In genomic region chr4:128878901-128879491, GRCm38 (mm10) we compare ENCODE assay signal across 14 mouse cellular contexts. TPM values are rescaled to one million over a fixed set of nuclear protein-coding genes. Genes with fewer than 3 reads are reported as not detected.
DNase-seq lines count a peak whose midpoint lies in the region; ATAC-seq and TF ChIP-seq lines count a peak whose summit lies in the region.
"Had no signal": no experiment of that assay in that cellular context is flagged by ENCODE, and none has a peak within 500 bp of the region (broad histone marks: within the 10 kb centered on the region; RNA-seq: fewer than 3 reads in every experiment).

No protein-coding gene starts in this region.

- peaks cover 47% of the 10 kb centered on the region for H3K4me1 ChIP-seq in hindbrain, embryonic 10.5 days (replicated peaks)
- peaks cover 18% of the 10 kb centered on the region for H3K4me1 ChIP-seq in hindbrain, postnatal 0 days (ENCODE audit: insufficient read depth, low read length)
- peaks cover 16% of the 10 kb centered on the region for H3K4me1 ChIP-seq in embryonic facial prominence, embryonic 14.5 days (ENCODE audit: control insufficient read depth, insufficient read depth, low read length)
- peaks cover 27% of the 10 kb centered on the region for H3K4me1 ChIP-seq in limb, embryonic 14.5 days (ENCODE audit: control insufficient read depth, insufficient read depth, low read length)

- WGBS in hindbrain, embryonic 10.5 days = 11% methylated on average over 13 of the region's 13 CpGs
- WGBS in hindbrain, postnatal 0 days = 13% methylated on average over 13 of the region's 13 CpGs
- 6% methylated on average over 13 of the region's 13 CpGs for WGBS in embryonic facial prominence, embryonic 14.5 days
- WGBS in limb, embryonic 14.5 days = 4% methylated on average over 13 of the region's 13 CpGs

- H3K4me2 ChIP-seq in hindbrain, postnatal 0 days (ENCODE audit: low read depth, low read length) = no peak overlapping the region
- H3K4me2 ChIP-seq in embryonic facial prominence, embryonic 14.5 days (ENCODE audit: low read depth, low read length) = peak overlapping the region; percentile 30
- H3K4me2 ChIP-seq in limb, embryonic 14.5 days (replicated peaks; ENCODE audit: low read depth, low read length, severe bottlenecking) = peak overlapping the region; percentile 29

- TF ChIP-seq POLR2A in limb, embryonic 14.5 days (IDR thresholded peaks at IDR 0.05; ENCODE audit: borderline replicate concordance, extremely low read depth, insufficient read depth, insufficient read length) = no peak

- ATAC-seq in hindbrain, postnatal 0 days = no peak
- ATAC-seq in embryonic facial prominence, embryonic 14.5 days (ENCODE audit: low read depth) = peak; percentile 60
- ATAC-seq in limb, embryonic 14.5 days (ENCODE audit: low FRiP score, low read depth) = peak; percentile 69; the same call in 1 of the 2 replicates
- ATAC-seq: Patski had no signal

- no peak overlapping the region; the same call in 1 of the 2 replicates for H3K9ac ChIP-seq in hindbrain, postnatal 0 days (replicated peaks; ENCODE audit: low read length)
- no peak overlapping the region for H3K9ac ChIP-seq in embryonic facial prominence, embryonic 14.5 days (ENCODE audit: low read depth, low read length)
- H3K9ac ChIP-seq in limb, embryonic 14.5 days (ENCODE audit: low read depth, low read length, severe bottlenecking) = no peak overlapping the region

- peaks cover 19% of the 10 kb centered on the region for H3K27me3 ChIP-seq in hindbrain, embryonic 10.5 days (ENCODE audit: insufficient read depth, poor library complexity, severe bottlenecking)
- H3K27me3 ChIP-seq in hindbrain, postnatal 0 days (ENCODE audit: insufficient read depth, low read length) = no peaks in the 10 kb centered on the region
- no peaks in the 10 kb centered on the region for H3K27me3 ChIP-seq in embryonic facial prominence, embryonic 14.5 days (replicated peaks; ENCODE audit: control insufficient read depth, insufficient read depth, low read length)
- H3K27me3 ChIP-seq in limb, embryonic 14.5 days (ENCODE audit: control insufficient read depth, insufficient read depth, low read length) = no peaks in the 10 kb centered on the region
- H3K27me3 ChIP-seq: Patski had no signal

- H3K36me3 ChIP-seq in hindbrain, embryonic 10.5 days = no peaks in the 10 kb centered on the region
- H3K36me3 ChIP-seq in hindbrain, postnatal 0 days (ENCODE audit: insufficient read depth, low read length) = no peaks in the 10 kb centered on the region
- H3K36me3 ChIP-seq in embryonic facial prominence, embryonic 14.5 days (ENCODE audit: control insufficient read depth, insufficient read depth, low read length) = no peaks in the 10 kb centered on the region
- no peaks in the 10 kb centered on the region for H3K36me3 ChIP-seq in limb, embryonic 14.5 days (ENCODE audit: control insufficient read depth, insufficient read depth, low read length)

- H3K4me3 ChIP-seq in hindbrain, embryonic 10.5 days = peak overlapping the region; percentile 11; the same call in 1 of the 2 replicates
- H3K4me3 ChIP-seq in hindbrain, postnatal 0 days (ENCODE audit: low read length) = no peak overlapping the region
- no peak overlapping the region for H3K4me3 ChIP-seq in embryonic facial prominence, embryonic 14.5 days (ENCODE audit: low read depth, low read length)
- no peak overlapping the region for H3K4me3 ChIP-seq in limb, embryonic 14.5 days (replicated peaks; ENCODE audit: low read length)
- H3K4me3 ChIP-seq: gastrocnemius, adult 2 months; left cerebral cortex, adult 2 months had no signal

- no peak for TF ChIP-seq CTCF in hindbrain, postnatal 0 days (IDR thresholded peaks at IDR 0.05; ENCODE audit: low read depth)

- DNase-seq in hindbrain, embryonic 10.5 days (ENCODE audit: low spot score) = peak; percentile 43
- no peak for DNase-seq in hindbrain, postnatal 0 days (ENCODE audit: low spot score)
- peak; percentile 74 for DNase-seq in Muller cell, postnatal 12 days (ENCODE audit: inconsistent ontology term)
- peak; percentile 65 for DNase-seq in embryonic facial prominence, embryonic 14.5 days (ENCODE audit: low spot score)
- DNase-seq in limb, embryonic 14.5 days (ENCODE audit: low spot score) = peak; percentile 45
- DNase-seq in frontal cortex, adult 2 months (ENCODE audit: extremely low spot score in 1 of 2, low spot score in 1 of 2) = no peak
- DNase-seq in urinary bladder, adult 2 months (ENCODE audit: low spot score) = no peak
- no peak for DNase-seq in right cerebral cortex, postnatal 14 days
- DNase-seq: B cell, adult 2 months; cerebellum, adult 9-10 months; gastrocnemius, adult 2 months; kidney, adult 2 months had no signal

- peak overlapping the region; percentile 69 for H3K27ac ChIP-seq in hindbrain, embryonic 10.5 days
- H3K27ac ChIP-seq in hindbrain, postnatal 0 days = no peak overlapping the region
- peak overlapping the region; percentile 57 for H3K27ac ChIP-seq in embryonic facial prominence, embryonic 14.5 days (replicated peaks; ENCODE audit: low read depth, low read length)
- peak overlapping the region; percentile 33 for H3K27ac ChIP-seq in limb, embryonic 14.5 days (replicated peaks; ENCODE audit: low read depth, low read length)
- H3K27ac ChIP-seq: gastrocnemius, adult 2 months; left cerebral cortex, adult 2 months had no signal

- H3K9me3 ChIP-seq in hindbrain, embryonic 10.5 days = peaks cover 6% of the 10 kb centered on the region; the same call in 1 of the 2 replicates
- no peaks in the 10 kb centered on the region for H3K9me3 ChIP-seq in hindbrain, postnatal 0 days (ENCODE audit: low read length)
- 0 out of 2 replicates have a peak, but pooled peaks cover 7% of the 10 kb centered on the region for H3K9me3 ChIP-seq in embryonic facial prominence, embryonic 14.5 days (ENCODE audit: control insufficient read depth, low read length)
- H3K9me3 ChIP-seq in limb, embryonic 14.5 days (ENCODE audit: control insufficient read depth, low read length) = no peaks in the 10 kb centered on the region

RNA-seq across cellular contexts. Expression of gene Trim62, which starts 4.4 kb away (rescaled TPM):
- 12.1 and 14.5 TPM in 2 replicates for polyA plus RNA-seq in hindbrain, embryonic 10.5 days (2016; fragmentation: Nextera tagmentation; extraction: Ambion mirVana)
- 30.8 and 33.4 TPM in 2 replicates for total RNA-seq in hindbrain, postnatal 0 days (2014; rRNA removed)
- polyA plus RNA-seq in hindbrain, postnatal 0 days (2015; fragmentation: Nextera tagmentation; extraction: Ambion mirVana) = 23.4 and 27.9 TPM in 2 replicates
- 8.8 and 9.2 TPM in 2 replicates for polyA plus RNA-seq in embryonic facial prominence, embryonic 14.5 days (2014; fragmentation: Nextera tagmentation; extraction: Ambion mirVana)
- 9.2 and 12.3 TPM in 2 replicates for polyA plus RNA-seq in limb, embryonic 14.5 days (2012; rRNA removed)
- polyA plus RNA-seq in limb, embryonic 14.5 days (2014; fragmentation: Nextera tagmentation; extraction: Ambion mirVana) = 9.2 and 10.0 TPM in 2 replicates
- 26.0 and 26.5 TPM in 2 replicates for polyA plus RNA-seq in frontal cortex, adult 2 months (2012; rRNA removed)
- 23.4 and 30.0 TPM in 2 replicates for polyA plus RNA-seq in urinary bladder, adult 2 months (2012; rRNA removed)

Comparison
In these comparisons a context has a peak if more than half of its experiments do, and no peak if none do; other contexts are left out.
1. DNase-seq: peak in hindbrain, embryonic 10.5 days (single experiment), Muller cell, postnatal 12 days (single experiment), embryonic facial prominence, embryonic 14.5 days (single experiment) and limb, embryonic 14.5 days (single experiment); none in hindbrain, postnatal 0 days (single experiment), frontal cortex, adult 2 months (0 of 2), urinary bladder, adult 2 months (single experiment) and right cerebral cortex, postnatal 14 days (single experiment).